Mouse (Mus musculus): Measurements from ENCODE around the gene Sephs1.
A peak's percentile ranks its signal among the peaks of the same experiment; 100 is the strongest.

Sephs1 gene

GRCm38 (mm10) chr2:4881350-4882248, at the start of gene Sephs1:
TSS of gene Sephs1 (plus strand) at chr2:4881564.
- peak; percentile 76 for DNase-seq (ENCODE audit: low spot score)

- no peak for DNase-seq (ENCODE audit: low spot score)
These were observed 49.2 kb upstream of the Sephs1 start for GRCm38 (mm10) chr2:4832166-4832565.

DNA sequence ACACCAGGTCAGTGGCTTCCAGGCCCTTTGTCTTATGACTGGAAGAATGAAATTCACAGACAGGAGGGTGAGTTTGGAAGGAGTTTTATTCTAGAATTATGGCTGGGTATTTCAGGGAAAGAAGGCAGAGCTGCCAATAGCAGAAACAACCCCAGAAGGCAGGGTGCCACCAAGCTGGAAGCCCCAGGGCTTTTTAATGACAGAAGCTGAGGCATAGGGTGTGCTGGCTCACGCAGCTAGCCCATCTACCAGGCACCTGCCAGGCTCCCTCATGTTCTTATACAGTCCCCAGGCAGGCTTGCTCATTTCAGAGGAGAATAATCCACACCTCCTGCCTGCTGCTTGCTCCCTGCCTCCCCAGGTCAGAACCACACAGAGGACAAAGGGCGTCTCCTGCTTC, 31.9 kb upstream of the Sephs1 start:
- DNase-seq (ENCODE audit: low spot score), result no peak

DNA sequence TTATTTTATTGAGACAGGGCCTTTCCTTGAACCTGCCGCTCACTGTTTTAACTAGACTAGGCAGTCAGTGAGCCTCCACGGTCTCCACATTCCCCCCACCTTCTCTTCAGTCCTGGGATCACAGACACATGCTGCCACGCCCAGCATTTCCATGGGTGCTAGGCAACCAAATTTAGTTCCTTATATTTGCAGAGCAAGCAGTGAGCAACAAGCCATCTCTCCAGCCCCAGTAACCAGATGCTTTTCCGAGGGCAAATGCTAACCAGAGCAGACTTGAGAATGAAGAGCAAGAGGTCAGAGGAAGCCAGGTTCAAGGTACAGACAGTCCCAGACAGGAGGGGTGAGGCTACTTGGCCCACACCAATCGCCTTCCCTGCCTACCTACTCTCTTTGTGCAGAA, 24.2 kb upstream of the Sephs1 start:
- no peak for DNase-seq (ENCODE audit: low spot score)

GRCm38 (mm10) chr2:4858161-4858560, 23.2 kb upstream of the Sephs1 start:
- DNase-seq (ENCODE audit: low spot score), result no peak

DNA sequence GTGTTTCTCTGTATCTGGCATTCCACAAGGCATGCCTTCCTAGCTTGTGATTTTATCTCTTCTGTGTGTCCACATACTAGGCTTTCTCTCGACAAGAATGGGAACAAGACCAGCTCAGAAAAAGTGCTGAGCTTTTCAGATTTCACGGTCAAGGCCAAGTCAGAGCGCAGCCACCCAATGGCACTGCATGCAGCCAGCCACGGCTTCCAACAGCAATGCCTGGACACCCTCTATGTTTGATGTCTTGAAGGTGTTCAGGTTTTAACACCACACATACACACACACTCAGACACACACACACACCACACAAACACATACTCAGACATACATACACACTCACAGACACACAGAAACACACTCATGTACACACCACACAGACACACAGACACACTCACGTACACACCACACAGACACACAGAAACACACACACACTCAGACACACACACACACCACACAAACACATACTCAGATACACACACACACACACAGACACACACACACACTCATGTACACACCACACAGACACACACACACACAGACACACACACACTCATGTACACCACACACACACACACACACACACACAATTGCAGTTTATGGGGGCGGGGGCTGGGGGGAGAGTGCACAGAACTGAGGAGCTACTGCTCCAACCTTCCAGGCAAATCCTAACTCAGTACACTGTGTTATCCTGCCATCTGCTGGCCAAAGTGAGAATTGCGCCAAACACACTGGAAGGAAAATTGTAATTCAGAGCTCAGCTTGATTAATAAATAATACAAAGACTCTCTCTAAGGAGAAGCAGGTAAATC, 17.2 kb upstream of the Sephs1 start:
- DNase-seq (ENCODE audit: low spot score), result peak; percentile 83

DNA sequence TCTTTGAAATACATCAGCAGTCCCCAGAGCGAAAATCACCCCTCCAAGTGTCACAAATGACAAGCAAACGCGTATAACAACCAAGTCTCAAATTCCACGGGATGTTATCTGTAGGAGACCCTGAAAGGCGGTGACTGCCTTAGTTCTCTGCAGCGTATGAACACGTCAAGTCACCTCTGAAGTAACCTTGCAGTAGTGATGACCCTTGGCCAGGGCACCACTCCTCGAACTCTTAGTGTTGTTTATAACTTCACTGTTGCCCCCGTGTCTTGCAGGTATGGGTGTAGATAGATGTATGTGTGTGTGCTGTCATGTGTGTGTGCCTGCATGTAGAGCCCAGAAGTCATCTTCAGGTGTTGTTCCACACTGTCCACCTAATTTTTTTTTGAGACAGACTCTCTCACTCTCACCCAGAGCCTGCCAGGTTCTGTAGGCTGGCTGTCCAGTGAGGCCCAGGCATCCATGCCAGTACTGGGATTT, 16.5 kb upstream of the Sephs1 start:
- DNase-seq (ENCODE audit: low spot score), result no peak

DNA sequence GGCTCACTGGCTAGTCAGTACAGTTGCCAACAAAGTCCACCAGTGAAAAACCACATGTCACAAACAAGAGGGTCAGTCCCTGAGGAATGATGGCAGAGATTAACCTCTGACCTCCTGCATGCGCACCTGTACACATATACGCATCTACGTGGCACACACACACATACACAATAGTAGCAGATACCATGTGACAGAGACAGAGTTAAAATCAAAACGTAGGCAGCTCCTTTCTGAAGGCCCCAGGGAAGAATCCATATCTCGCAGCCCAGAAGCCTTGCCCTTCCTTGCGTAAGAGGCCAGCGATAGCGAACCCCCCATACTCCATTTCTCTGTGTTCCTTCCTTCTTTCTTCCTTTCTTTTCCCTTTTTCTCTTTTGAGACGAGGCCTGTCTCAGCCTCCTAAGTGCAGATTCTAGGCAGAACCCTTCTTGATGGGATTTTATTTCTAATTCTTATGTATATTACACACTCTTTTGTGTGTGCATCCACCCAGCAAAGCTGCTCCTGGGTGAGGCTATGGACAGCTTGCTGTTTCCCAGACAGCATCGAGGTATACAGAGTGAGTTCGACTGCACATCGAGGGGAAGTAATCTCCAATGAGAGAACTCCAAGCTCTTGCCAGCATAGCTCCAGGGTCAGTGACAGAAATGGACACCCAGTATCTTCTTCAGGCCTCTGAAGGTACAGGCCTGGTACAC, 13.2 kb upstream of the Sephs1 start:
- DNase-seq (ENCODE audit: low spot score), result no peak

DNA sequence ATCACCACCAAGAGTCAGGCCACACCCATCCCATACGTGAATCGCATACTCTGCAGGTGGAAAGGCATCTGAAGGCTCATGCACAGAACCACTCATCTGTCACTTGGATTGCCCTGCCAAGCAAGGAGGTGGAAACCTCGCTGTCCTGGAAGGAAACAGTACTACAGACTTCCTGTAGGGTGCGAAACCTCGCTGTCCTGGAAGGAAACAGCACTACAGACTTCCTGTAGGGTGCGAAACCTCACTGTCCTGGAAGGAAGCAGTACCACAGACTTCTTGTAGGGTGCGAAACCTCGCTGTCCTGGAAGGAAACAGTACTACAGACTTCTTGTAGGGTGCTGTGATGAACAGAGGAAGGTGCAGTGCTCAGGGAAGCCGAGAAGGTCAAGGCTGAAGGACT, 8.6 kb upstream of the Sephs1 start:
- DNase-seq (ENCODE audit: low spot score), result no peak

GRCm38 (mm10) chr2:4873331-4873730, 8.0 kb upstream of the Sephs1 start:
- no peak for DNase-seq (ENCODE audit: low spot score)

DNA sequence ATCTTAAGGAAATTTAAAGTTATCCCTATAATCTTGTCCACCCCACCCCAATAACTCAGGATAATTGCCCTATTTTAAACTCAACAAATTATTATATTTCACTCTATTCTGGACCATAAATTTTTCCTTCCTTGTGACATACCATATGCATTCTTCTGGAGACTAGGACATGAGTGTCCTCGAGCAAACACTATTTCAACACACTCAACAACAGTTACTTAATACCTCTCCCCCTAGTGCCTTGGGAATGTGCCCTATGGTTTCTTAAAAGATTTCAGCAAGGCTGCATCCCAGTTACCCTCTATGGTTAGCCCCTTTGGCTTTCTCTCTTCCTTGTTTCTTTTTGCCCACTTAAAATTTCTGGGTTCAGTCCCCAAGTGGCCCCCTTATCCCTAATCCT, 6.3 kb upstream of the Sephs1 start:
- no peak for DNase-seq (ENCODE audit: low spot score)

DNA sequence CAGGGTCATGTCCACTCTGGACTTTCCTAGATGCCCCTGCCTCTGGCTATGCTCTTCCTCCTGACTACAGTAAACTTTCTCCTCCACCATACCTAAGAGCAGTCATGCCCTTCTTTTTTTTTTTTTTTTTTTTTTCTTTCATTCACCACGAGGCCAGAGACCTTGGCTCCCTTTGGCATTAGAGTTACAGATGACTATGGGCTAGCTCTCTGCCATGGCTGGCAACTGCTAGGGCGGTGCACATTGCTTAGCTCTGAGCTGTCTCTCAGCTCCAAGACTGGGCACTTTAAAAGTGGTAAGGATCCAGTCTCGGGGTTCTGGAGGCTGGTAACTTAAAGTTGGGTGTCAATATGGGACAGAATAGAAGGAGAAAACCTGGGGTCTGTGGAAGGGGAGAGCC, 5.2 kb upstream of the Sephs1 start:
- no peak for DNase-seq (ENCODE audit: low spot score)

DNA sequence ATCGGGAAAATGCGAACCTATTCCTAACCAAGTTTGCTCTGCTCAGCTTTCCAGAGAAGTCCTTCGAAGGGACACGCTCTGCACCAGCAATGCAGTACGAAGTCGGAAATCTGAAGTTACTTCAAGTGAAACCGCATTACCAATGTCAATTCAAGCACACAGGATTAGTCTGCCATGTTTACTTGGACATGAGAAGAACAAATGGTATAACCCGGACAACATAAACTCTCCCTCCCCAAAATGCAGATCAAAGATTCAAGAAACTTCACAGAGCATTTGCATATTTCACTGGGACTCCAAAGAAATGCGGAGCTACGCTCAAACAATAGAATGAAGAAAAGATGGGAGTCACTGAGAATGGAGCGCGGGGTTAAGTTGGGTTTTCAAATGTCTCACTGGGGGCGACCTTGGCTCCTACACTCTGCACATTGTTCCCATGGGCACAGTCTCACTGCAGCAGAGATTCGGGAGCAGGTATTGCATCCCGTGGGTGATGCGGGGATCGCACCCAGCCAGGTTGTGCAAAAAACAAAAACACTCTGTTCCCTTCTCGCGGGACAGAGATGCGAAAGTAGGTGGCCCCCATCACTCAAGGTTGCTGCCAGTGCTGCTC, 521 bp upstream of the Sephs1 start:
- peak; percentile 12 for DNase-seq (ENCODE audit: low spot score)

DNA sequence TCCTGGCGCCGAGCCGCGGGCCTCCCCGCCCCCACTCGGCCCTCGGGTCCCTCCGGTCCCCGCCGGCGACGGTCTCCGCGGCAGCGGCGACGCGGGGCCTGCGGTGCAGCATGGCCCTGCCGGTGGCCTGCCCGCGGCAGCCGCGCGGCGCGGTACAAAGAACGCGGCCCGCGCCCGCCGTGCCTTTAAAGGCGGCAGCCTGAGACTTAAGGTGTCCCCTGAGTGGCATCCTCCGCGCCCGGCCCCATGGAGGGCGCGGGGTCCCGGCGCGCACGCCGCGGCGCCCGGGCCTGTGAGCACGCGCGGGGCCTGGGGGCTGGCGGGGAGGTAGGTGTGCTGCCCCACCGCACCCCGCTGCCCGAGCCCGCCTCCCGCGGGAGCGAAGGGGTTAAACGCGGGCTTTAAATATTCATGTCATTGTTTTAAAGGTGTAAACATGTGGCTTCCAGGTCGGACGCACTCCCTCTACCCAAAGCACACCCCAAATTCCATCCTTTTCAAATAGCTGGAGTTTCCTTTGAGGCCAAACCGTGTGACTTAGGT, 956 bp downstream of the Sephs1 start:
- peak; percentile 62 for DNase-seq (ENCODE audit: low spot score)

DNA sequence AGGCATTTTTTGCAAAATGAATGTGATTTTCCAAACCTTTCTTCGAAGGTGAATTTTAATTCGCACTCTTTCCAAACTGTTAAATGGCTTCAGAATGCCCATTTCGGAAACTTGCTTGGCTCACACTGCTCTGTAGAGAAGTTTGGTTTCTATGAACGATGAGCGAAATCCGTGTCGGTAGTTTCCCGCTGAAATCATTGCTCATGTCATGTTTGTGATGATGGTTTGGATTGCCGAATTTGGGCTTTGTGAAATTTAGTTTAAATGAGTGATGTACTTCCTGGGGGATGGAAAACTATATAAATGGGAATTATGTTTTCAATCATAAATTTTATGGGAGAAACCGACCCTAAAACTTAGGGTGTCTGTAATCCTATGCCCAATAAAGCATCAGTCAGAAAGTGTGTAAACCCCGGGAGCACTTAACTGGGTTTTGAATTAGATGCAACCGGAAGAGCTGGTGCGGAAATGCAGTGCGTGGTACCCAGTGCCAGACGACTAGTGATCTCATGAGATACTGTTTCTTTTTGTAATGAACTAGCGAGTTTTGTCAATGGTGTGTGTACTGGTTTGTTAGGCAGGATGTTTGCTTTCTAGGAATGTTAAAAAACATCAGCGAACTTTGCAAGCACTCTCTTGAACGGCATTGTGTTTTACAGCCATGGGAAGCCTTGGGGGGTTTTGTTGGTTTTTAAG, 1.8 kb downstream of the Sephs1 start:
- no peak for DNase-seq (ENCODE audit: low spot score)

DNA sequence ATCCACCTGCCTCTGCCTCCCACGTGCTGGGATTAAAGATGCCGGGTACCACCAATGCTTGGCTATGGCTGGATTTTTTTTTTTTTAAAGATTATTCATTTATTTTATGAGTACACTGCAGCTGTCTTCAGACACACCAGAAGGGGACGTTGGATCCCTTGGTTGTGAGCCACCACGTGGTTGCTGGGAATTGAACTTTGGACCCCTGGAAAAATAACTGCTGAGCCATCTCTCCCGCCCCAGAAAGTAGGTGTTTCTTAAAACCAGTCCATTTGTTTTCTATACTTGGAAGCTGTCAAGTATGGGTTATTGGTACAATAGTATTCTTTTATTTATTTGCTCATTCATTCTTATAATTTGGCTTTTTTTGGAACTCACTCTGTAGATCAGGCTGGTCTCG, 5.5 kb downstream of the Sephs1 start:
- no peak for DNase-seq (ENCODE audit: low spot score)

GRCm38 (mm10) chr2:4895598-4895997, 14.2 kb downstream of the Sephs1 start:
- DNase-seq (ENCODE audit: low spot score), result no peak

GRCm38 (mm10) chr2:4896970-4897369, 15.6 kb downstream of the Sephs1 start:
- no peak for DNase-seq (ENCODE audit: low spot score)

DNA sequence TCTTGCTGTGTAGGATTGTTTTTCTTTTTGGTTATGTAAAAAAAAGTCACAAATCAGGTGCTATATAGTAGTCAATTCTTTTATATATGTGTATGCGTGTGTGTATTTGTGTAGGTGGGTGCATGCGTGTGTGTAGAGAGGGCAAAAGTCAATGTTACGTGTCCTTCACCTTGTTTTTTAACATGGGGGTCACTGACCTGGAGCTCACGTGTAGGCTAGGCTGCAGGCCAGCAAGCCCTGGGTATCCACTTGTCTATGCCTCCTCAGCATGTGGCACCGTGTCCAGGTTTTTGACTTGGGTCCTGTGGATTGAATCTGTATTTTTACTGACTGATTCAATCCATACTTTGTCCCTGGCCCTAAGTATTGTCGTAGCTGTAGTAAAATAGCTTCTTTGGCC, 19.3 kb downstream of the Sephs1 start:
- no peak for DNase-seq (ENCODE audit: low spot score)

GRCm38 (mm10) chr2:4902346-4902745, 21.0 kb downstream of the Sephs1 start:
- DNase-seq (ENCODE audit: low spot score), result no peak

DNA sequence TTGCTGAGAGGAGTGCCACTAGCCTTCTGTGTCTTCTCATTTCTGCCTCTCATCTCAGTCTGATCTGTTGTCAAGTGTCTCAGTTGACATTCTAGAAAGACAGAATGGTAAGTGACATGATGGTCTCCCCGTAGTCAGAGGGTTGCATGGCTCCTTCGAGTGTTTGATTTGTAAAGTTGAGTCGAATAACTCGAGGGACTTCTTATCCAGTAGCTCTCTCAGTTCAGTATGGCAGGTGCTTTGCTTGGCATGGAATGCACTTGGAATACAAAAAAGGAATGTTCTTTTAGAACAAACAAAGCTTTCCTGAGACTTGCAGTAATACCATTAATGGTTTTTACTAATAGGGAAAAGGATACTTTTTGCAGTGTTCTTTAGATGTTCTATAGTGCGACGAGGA, 25.8 kb downstream of the Sephs1 start:
- DNase-seq (ENCODE audit: low spot score), result no peak
